ENCODE assay signal across 21 mouse cellular contexts in genomic region chr3:121405101-121405500, GRCm38 (mm10).
"Had no signal": no experiment of that assay in that cellular context is flagged by ENCODE, and none has a peak within 500 bp of the region (broad histone marks: within the 10 kb centered on the region; RNA-seq: fewer than 3 reads in every experiment).

No protein-coding gene starts in this region.

- DNase-seq: kidney, adult 2 months; kidney, postnatal 10 days; kidney, postnatal 36 days; layer of hippocampus, postnatal 36 days; left cerebral cortex, postnatal 4 days; liver, postnatal 0 days; lung, embryonic 14.5 days; retina, postnatal 1 day; right cerebral cortex, postnatal 25 days; thymus, postnatal 25 days had no signal

- H3K4me3 ChIP-seq: left cerebral cortex, adult 2 months; limb, embryonic 12.5 days; limb, embryonic 15.5 days; midbrain, embryonic 12.5 days; myocyte; neural tube, embryonic 13.5 days had no signal

- ATAC-seq: liver, postnatal 0 days; lung, postnatal 0 days; midbrain, embryonic 16.5 days had no signal

- H3K36me3 ChIP-seq: limb, embryonic 12.5 days; limb, embryonic 15.5 days; midbrain, embryonic 12.5 days; neural tube, embryonic 13.5 days had no signal

- H3K9ac ChIP-seq: limb, embryonic 12.5 days; limb, embryonic 15.5 days; liver, embryonic 14.5 days; liver, postnatal 0 days; lung, embryonic 14.5 days; midbrain, embryonic 12.5 days; neural tube, embryonic 13.5 days had no signal

- H3K9me3 ChIP-seq: limb, embryonic 12.5 days; limb, embryonic 15.5 days; midbrain, embryonic 12.5 days; neural tube, embryonic 13.5 days had no signal

- H3K27ac ChIP-seq: left cerebral cortex, adult 2 months; limb, embryonic 12.5 days; limb, embryonic 15.5 days; liver, embryonic 14.5 days; macrophage; midbrain, embryonic 12.5 days; neural tube, embryonic 13.5 days had no signal

- H3K4me1 ChIP-seq: neural tube, embryonic 13.5 days had no signal

- H3K27me3 ChIP-seq: limb, embryonic 12.5 days; limb, embryonic 15.5 days; midbrain, embryonic 12.5 days; neural tube, embryonic 13.5 days had no signal

- H3K4me2 ChIP-seq: limb, embryonic 12.5 days; limb, embryonic 15.5 days; liver, embryonic 11.5 days; lung, embryonic 14.5 days; midbrain, embryonic 12.5 days; neural tube, embryonic 13.5 days had no signal
